Mouse (Mus musculus): ENCODE results near the gene Kcnab1.

GRCm38 (mm10) chr3:65352278-65353127 is 243.3 kb downstream of the Kcnab1 start:
- no peak for TF ChIP-seq CTCF (IDR thresholded peaks at IDR 0.05; ENCODE audit: control insufficient read depth, insufficient read depth, insufficient read length)
- TF ChIP-seq CEBPB (IDR thresholded peaks at IDR 0.05; ENCODE audit: low read depth): no peak
- no peak for TF ChIP-seq MYOD1 (IDR thresholded peaks at IDR 0.05; ENCODE audit: control insufficient read depth, insufficient read length, low read depth)
- TF ChIP-seq MAX (IDR thresholded peaks at IDR 0.05): peak; percentile 46
- TF ChIP-seq MYOG (IDR thresholded peaks at IDR 0.05; ENCODE audit: control insufficient read depth, extremely low read depth, insufficient read length): no peak
- TF ChIP-seq USF1 (IDR thresholded peaks at IDR 0.05; ENCODE audit: low read depth): peak; percentile 58
- TF ChIP-seq FOSL1 (IDR thresholded peaks at IDR 0.05; ENCODE audit: insufficient read depth, low read length, poor library complexity, severe bottlenecking): no peak

All from C2C12 (cell line).